Mouse (Mus musculus): ENCODE data around the gene Ssb.

Gene Ssb

GRCm38 (mm10) chr2:69861485-69862091, at the start of gene Ssb:
Gene Ssb, plus strand, starts transcription at chr2:69861562.
- DNase-seq (ENCODE audit: low read depth in 1 of 2, low spot score in 2 of 2): peak; percentile 73 to 85

- DNase-seq (ENCODE audit: low read depth in 1 of 2, low spot score in 2 of 2): no peak
Observed at GRCm38 (mm10) chr2:69816575-69816974, 44.8 kb upstream of the Ssb start.

- no peak for DNase-seq (ENCODE audit: low read depth in 1 of 2, low spot score in 2 of 2)
Observed at GRCm38 (mm10) chr2:69818350-69819085, 42.8 kb upstream of the Ssb start.

GRCm38 (mm10) chr2:69820201-69820600, 41.2 kb upstream of the Ssb start:
- DNase-seq (ENCODE audit: low read depth in 1 of 2, low spot score in 2 of 2): no peak

- DNase-seq (ENCODE audit: low read depth in 1 of 2, low spot score in 2 of 2): no peak
Observed at GRCm38 (mm10) chr2:69821711-69822110, 39.7 kb upstream of the Ssb start, which contains the start of gene Klhl23. Gene Klhl23, plus strand, starts transcription at chr2:69821944.

- no peak for DNase-seq (ENCODE audit: low read depth in 1 of 2, low spot score in 2 of 2)
Observed at GRCm38 (mm10) chr2:69822361-69823128, 38.8 kb upstream of the Ssb start.

GRCm38 (mm10) chr2:69823129-69823677, 38.2 kb upstream of the Ssb start:
- no peak for DNase-seq (ENCODE audit: low read depth in 1 of 2, low spot score in 2 of 2)

GRCm38 (mm10) chr2:69825898-69826297, 35.5 kb upstream of the Ssb start:
- no peak for DNase-seq (ENCODE audit: low read depth in 1 of 2, low spot score in 2 of 2)

GRCm38 (mm10) chr2:69826380-69826779, 35.0 kb upstream of the Ssb start:
- DNase-seq (ENCODE audit: low read depth in 1 of 2, low spot score in 2 of 2): no peak

GRCm38 (mm10) chr2:69828031-69828430, 33.3 kb upstream of the Ssb start:
- no peak for DNase-seq (ENCODE audit: low read depth in 1 of 2, low spot score in 2 of 2)

- DNase-seq (ENCODE audit: low read depth in 1 of 2, low spot score in 2 of 2): no peak
Observed at GRCm38 (mm10) chr2:69829680-69830079, 31.7 kb upstream of the Ssb start.

- no peak for DNase-seq (ENCODE audit: low read depth in 1 of 2, low spot score in 2 of 2)
Observed at GRCm38 (mm10) chr2:69830116-69830515, 31.2 kb upstream of the Ssb start.

GRCm38 (mm10) chr2:69837244-69837967, 24.0 kb upstream of the Ssb start:
- no peak for DNase-seq (ENCODE audit: low read depth in 1 of 2, low spot score in 2 of 2)

GRCm38 (mm10) chr2:69837996-69838395, 23.4 kb upstream of the Ssb start:
- DNase-seq (ENCODE audit: low read depth in 1 of 2, low spot score in 2 of 2): no peak

GRCm38 (mm10) chr2:69838707-69839106, 22.7 kb upstream of the Ssb start:
- DNase-seq (ENCODE audit: low read depth in 1 of 2, low spot score in 2 of 2): no peak

- no peak for DNase-seq (ENCODE audit: low read depth in 1 of 2, low spot score in 2 of 2)
Observed at GRCm38 (mm10) chr2:69840261-69840660, 21.1 kb upstream of the Ssb start.

- DNase-seq (ENCODE audit: low read depth in 1 of 2, low spot score in 2 of 2): no peak
Observed at GRCm38 (mm10) chr2:69849215-69849614, 12.1 kb upstream of the Ssb start.

GRCm38 (mm10) chr2:69851427-69852058, 9.8 kb upstream of the Ssb start:
- DNase-seq (ENCODE audit: low read depth in 1 of 2, low spot score in 2 of 2): no peak

- DNase-seq (ENCODE audit: low read depth in 1 of 2, low spot score in 2 of 2): no peak
Observed at GRCm38 (mm10) chr2:69856392-69856791, 5.0 kb upstream of the Ssb start.

GRCm38 (mm10) chr2:69857882-69858281, 3.5 kb upstream of the Ssb start:
- DNase-seq (ENCODE audit: low read depth in 1 of 2, low spot score in 2 of 2): no peak

Data from monocyte, adult 2 months (primary cell).